Mouse (Mus musculus) forebrain, embryonic 13.5 days (tissue): ENCODE data around the gene Emp1. TPM values are rescaled to one million over a fixed set of nuclear protein-coding genes. Genes with fewer than 3 reads are reported as not detected.

Source experiments
- ATAC-seq: fragments of 200-750 bp; cut with Nextera tagmentation; 2 replicates; pipeline ENCODE4 v1.8.0; 2017
- H3K27ac ChIP-seq: fragments of 300-500 bp; sonication (generic); 2 replicates; pipeline ENCODE4 v1.5.1; 2015; ENCODE audit warnings: inconsistent platforms, mild to moderate bottlenecking, moderate library complexity
- H3K27me3 ChIP-seq: fragments of 300-500 bp; sonication (generic); 2 replicates; pipeline ENCODE4 v1.6.1; 2015; ENCODE audit warnings: mild to moderate bottlenecking, inconsistent platforms
- H3K36me3 ChIP-seq: fragments of 300-500 bp; sonication (generic); 2 replicates; pipeline ENCODE4 v1.6.1; 2015; ENCODE audit warnings: mild to moderate bottlenecking, inconsistent platforms; ENCODE audit not compliant: poor library complexity, severe bottlenecking
- H3K4me1 ChIP-seq: fragments of 300-500 bp; sonication (generic); 2 replicates; pipeline ENCODE4 v1.6.1; 2015; ENCODE audit warnings: inconsistent platforms
- H3K4me2 ChIP-seq: fragments of 300-500 bp; sonication (generic); 2 replicates; pipeline ENCODE4 v1.6.1; 2015; ENCODE audit warnings: inconsistent platforms, mild to moderate bottlenecking, moderate library complexity
- H3K4me3 ChIP-seq: fragments of 300-500 bp; sonication (generic); 2 replicates; pipeline ENCODE4 v1.5.1; 2015; ENCODE audit warnings: mild to moderate bottlenecking, inconsistent platforms
- H3K9ac ChIP-seq: fragments of 300-500 bp; sonication (generic); 2 replicates; pipeline ENCODE4 v1.6.1; 2015; ENCODE audit warnings: mild to moderate bottlenecking, inconsistent platforms
- H3K9me3 ChIP-seq: fragments of 300-500 bp; sonication (generic); replicated peaks from 2 replicates; pipeline ENCODE4 v1.6.1; 2016; ENCODE audit warnings: inconsistent platforms
- WGBS: fragments of 180-500 bp; shearing (Covaris S2); methylation state at CpG from one replicate; pipeline ENCODE4 v1.1.7; 2015; 5-methylcytosine and 5-hydroxymethylcytosine counted together
- polyA plus RNA-seq: library from polyadenylated mRNA; unstranded; fragments of >200 nt; fragmentation: Nextera tagmentation; extraction: Ambion mirVana; gene quantifications from 2 replicates; pipeline ENCODE4 v1.2.1, GENCODE M21; 2015

Gene Emp1
- polyA plus RNA-seq, 1 experiment from 2014 or later, result 5.0 TPM

GRCm38 (mm10) chr6:135364891-135365301 lies 2.6 kb downstream of the Emp1 start:
- Histone ChIP-seq H3K27ac (no peak overlapping the region), H3K4me3 (no peak overlapping the region), H3K36me3 (no peaks in the 10 kb centered on the region), H3K9ac (no peak overlapping the region), H3K9me3 (no peaks in the 10 kb centered on the region), H3K4me2 (no peak overlapping the region), H3K4me1 (peaks cover 27% of the 10 kb centered on the region), H3K27me3 (no peaks in the 10 kb centered on the region)
- 88% methylated on average over 6 of the region's 6 CpGs for WGBS
- no peak for ATAC-seq

- no peaks in the 10 kb centered on the region for H3K36me3 ChIP-seq
- 83% methylated on average over 4 of the region's 4 CpGs for WGBS
- H3K9me3 ChIP-seq, result no peaks in the 10 kb centered on the region
- ATAC-seq, result no peak
- H3K4me1 ChIP-seq, result peaks cover 28% of the 10 kb centered on the region
- no peak overlapping the region for H3K9ac ChIP-seq
- H3K27ac ChIP-seq, result no peak overlapping the region
- H3K27me3 ChIP-seq, result no peaks in the 10 kb centered on the region
- no peak overlapping the region for H3K4me3 ChIP-seq
- no peak overlapping the region for H3K4me2 ChIP-seq
Measured at GRCm38 (mm10) chr6:135365614-135366013, 3.3 kb downstream of the Emp1 start.

- Histone ChIP-seq H3K27me3 (no peaks in the 10 kb centered on the region), H3K4me2 (no peak overlapping the region), H3K4me1 (peaks cover 21% of the 10 kb centered on the region; the same call in 1 of the 2 replicates), H3K9me3 (no peaks in the 10 kb centered on the region), H3K27ac (no peak overlapping the region), H3K36me3 (no peaks in the 10 kb centered on the region), H3K9ac (no peak overlapping the region), H3K4me3 (no peak overlapping the region)
- WGBS, result 57% methylated on average over 6 of the region's 6 CpGs
- peak; percentile 76 for ATAC-seq
Measured at GRCm38 (mm10) chr6:135368230-135368629, 5.9 kb downstream of the Emp1 start.

DNA sequence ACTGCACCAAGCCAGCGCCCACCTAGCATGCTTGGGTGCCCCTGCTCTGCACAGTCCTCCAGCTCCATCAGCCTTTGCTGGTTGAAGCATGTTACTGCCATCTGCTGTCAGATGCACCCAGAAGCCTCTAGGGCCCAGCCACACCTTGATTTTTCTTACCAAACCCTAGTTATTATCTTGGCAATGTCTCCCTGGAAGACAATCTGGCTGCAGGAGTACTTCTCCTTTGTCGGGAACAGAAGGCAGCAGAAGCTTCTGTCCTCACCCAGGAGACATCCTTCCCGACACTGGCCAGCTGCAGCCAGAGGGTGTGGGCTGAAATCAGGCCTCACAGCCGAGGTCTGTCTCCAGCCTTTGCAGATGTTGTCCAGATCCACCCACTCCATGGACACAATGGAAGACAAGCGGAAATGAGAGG lies 7.2 kb downstream of the Emp1 start:
- 82% methylated on average over 5 of the region's 5 CpGs for WGBS
- Histone ChIP-seq H3K27ac (no peak overlapping the region), H3K4me1 (peaks cover 15% of the 10 kb centered on the region; the same call in 1 of the 2 replicates), H3K36me3 (no peaks in the 10 kb centered on the region), H3K4me2 (no peak overlapping the region), H3K27me3 (no peaks in the 10 kb centered on the region), H3K4me3 (no peak overlapping the region), H3K9ac (no peak overlapping the region), H3K9me3 (no peaks in the 10 kb centered on the region)
- ATAC-seq, result peak; percentile 62; the same call in 1 of the 2 replicates

DNA sequence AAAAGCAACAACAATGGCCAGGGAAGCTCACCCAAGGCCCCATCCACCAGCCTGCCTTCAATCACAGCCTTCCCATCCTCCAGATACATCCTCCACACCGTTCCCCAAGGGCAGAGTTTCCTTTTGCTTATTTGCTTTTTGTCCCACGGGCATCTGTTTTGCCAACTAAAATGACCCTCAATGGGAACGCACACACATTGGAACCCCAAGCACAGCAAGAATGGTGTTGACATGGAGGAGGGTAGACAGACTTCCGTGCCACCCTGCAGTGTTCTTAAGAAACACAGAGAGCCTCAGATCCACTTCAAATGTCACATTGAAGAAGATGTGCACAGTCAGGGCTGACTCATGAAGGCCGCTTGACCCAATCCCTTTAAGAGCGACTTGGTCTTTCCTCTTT lies 8.6 kb downstream of the Emp1 start:
- H3K27me3 ChIP-seq, result no peaks in the 10 kb centered on the region
- no peaks in the 10 kb centered on the region for H3K36me3 ChIP-seq
- peaks cover 21% of the 10 kb centered on the region for H3K4me1 ChIP-seq
- whole genome bisulfite sequencing, result 88% methylated on average over 6 of the region's 6 CpGs
- ATAC-seq, result no peak
- no peak overlapping the region for H3K27ac ChIP-seq
- no peaks in the 10 kb centered on the region for H3K9me3 ChIP-seq
- H3K4me2 ChIP-seq, result no peak overlapping the region
- no peak overlapping the region for H3K4me3 ChIP-seq
- H3K9ac ChIP-seq, result no peak overlapping the region

DNA sequence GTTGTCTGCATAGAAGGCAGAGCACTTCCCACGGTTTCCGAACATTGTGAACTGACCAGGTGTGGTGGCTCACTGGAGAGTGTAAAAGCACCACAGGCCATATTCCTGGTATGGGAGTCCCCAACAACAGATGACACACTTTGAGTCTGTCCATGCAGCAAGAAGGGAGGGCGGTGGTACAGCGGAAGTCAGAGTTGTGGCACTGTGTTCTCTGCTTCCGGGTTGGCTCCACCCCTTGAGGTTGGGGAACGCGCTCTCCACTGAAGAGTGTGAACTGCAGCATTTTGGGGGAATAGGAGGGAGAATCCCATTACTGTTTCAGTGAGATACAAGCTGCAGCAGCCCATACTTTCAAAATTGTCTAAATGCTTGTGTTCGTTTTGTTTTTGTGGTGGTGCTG lies 11.0 kb downstream of the Emp1 start:
- H3K27ac ChIP-seq, result no peak overlapping the region
- no peak for ATAC-seq
- WGBS, result 87% methylated on average over 8 of the region's 8 CpGs
- H3K4me1 ChIP-seq, result peaks cover 26% of the 10 kb centered on the region
- H3K9ac ChIP-seq, result no peak overlapping the region
- H3K36me3 ChIP-seq, result no peaks in the 10 kb centered on the region
- H3K4me3 ChIP-seq, result no peak overlapping the region
- no peaks in the 10 kb centered on the region for H3K27me3 ChIP-seq
- H3K9me3 ChIP-seq, result no peaks in the 10 kb centered on the region
- no peak overlapping the region for H3K4me2 ChIP-seq

- Histone ChIP-seq H3K4me1 (peaks cover 18% of the 10 kb centered on the region), H3K27ac (no peak overlapping the region; the same call in 1 of the 2 replicates), H3K9me3 (no peaks in the 10 kb centered on the region), H3K36me3 (no peaks in the 10 kb centered on the region), H3K4me2 (no peak overlapping the region), H3K9ac (no peak overlapping the region), H3K4me3 (no peak overlapping the region), H3K27me3 (no peaks in the 10 kb centered on the region)
- 0 out of 2 replicates have a peak, but pooled peaks have one; percentile 16 for ATAC-seq
- 52% methylated on average over 5 of the region's 5 CpGs for WGBS
Measured at GRCm38 (mm10) chr6:135375818-135376217, 13.5 kb downstream of the Emp1 start.

- Histone ChIP-seq H3K4me1 (peaks cover 18% of the 10 kb centered on the region), H3K9ac (no peak overlapping the region), H3K27me3 (no peaks in the 10 kb centered on the region), H3K4me3 (no peak overlapping the region), H3K36me3 (no peaks in the 10 kb centered on the region), H3K27ac (no peak overlapping the region), H3K9me3 (no peaks in the 10 kb centered on the region), H3K4me2 (no peak overlapping the region)
- ATAC-seq, result no peak
- WGBS, result 58% methylated on average over 7 of the region's 7 CpGs
Measured at GRCm38 (mm10) chr6:135376248-135376647, 13.9 kb downstream of the Emp1 start.

DNA sequence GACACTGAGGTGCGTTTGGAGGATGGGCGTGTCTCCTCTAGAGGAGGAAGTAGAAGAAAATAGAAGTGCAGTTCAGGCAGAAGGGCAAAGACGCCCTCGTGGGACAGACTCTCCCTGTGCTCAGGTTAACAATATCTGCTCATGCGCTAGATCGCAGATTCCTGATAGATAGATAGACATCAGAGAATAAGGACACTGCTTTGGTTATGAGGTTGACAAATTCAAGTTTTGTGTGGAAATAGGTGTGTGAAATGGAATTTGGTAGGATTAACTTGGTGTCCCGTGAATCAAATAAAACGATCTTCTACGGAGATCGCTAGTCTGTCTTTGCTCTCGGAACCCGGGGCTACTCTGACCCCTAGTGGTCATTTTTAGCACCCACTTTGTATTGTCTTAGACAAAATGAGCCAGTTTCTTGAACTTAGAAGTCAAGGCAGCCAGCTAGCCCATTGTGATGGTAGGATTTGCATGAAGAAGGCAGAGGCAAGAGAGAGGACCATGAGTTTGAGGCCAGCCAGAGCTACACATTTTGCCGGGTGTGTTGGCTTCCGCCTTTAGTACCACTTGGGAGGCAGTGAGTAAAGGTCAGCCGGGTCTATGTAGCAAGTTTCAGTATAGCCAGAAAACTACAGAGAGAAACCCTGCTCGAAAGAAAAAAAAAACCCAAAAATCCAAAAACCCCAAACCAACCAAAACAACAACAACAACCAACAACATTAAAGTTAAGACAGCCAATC lies 15.4 kb downstream of the Emp1 start:
- peak; percentile 71 for ATAC-seq
- Histone ChIP-seq H3K27me3 (no peaks in the 10 kb centered on the region), H3K4me3 (peak overlapping the region; percentile 31), H3K36me3 (no peaks in the 10 kb centered on the region), H3K4me2 (peak overlapping the region; percentile 59), H3K4me1 (peaks cover 18% of the 10 kb centered on the region), H3K9ac (peak overlapping the region; percentile 37; the same call in 1 of the 2 replicates), H3K9me3 (no peaks in the 10 kb centered on the region), H3K27ac (no peak overlapping the region)
- WGBS, result 23% methylated on average over 16 of the region's 16 CpGs

DNA sequence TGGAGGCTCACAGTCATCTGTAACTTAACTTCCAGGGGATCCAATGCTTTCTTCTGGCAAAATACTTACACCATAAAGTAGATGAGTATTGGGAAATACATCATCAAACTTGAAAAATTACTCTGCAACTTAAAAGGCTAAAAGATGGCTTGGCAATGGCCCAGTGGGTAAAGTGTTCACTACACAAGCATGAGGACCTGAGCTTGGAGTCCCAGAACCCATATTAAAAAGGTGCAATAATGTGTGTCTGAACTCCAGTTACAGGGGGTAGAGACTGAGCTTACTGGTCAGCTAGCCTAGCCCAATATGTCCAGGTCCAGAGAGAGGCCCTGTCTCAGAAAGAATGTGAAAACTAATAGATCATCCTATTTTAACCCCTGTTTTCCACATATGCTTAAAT lies 21.6 kb downstream of the Emp1 start:
- Histone ChIP-seq H3K4me2 (no peak overlapping the region), H3K27ac (no peak overlapping the region), H3K9me3 (no peaks in the 10 kb centered on the region), H3K27me3 (no peaks in the 10 kb centered on the region), H3K36me3 (no peaks in the 10 kb centered on the region), H3K9ac (no peak overlapping the region), H3K4me1 (no peaks in the 10 kb centered on the region), H3K4me3 (no peak overlapping the region)
- ATAC-seq, result no peak

- H3K9ac ChIP-seq, result no peak overlapping the region
- H3K4me3 ChIP-seq, result no peak overlapping the region
- no peak overlapping the region for H3K4me2 ChIP-seq
- 84% methylated on average over 8 of the region's 8 CpGs for WGBS
- H3K36me3 ChIP-seq, result no peaks in the 10 kb centered on the region
- H3K9me3 ChIP-seq, result no peaks in the 10 kb centered on the region
- no peaks in the 10 kb centered on the region for H3K4me1 ChIP-seq
- no peak overlapping the region for H3K27ac ChIP-seq
- no peaks in the 10 kb centered on the region for H3K27me3 ChIP-seq
- no peak for ATAC-seq
Measured at GRCm38 (mm10) chr6:135385738-135386459, 23.6 kb downstream of the Emp1 start.

DNA sequence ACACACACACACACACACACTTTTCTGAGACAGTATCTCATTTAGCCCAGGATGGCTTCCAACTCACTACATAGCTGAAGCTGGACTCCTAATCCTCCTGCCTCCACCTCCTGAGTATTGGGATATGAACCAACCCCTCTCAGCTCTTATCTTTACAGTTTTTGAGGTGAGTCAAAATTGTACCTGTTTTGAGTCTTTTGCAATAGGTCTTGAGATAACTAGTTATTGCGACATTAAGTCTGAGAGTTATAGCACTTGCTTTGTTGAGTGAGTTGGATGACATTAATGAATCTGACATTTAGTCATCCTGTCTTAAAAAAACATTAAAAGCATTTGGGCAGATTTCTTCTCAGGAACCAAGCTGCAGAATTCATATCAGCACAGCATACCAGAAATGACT lies 25.3 kb downstream of the Emp1 start:
- no peak overlapping the region for H3K4me3 ChIP-seq
- no peak overlapping the region for H3K27ac ChIP-seq
- ATAC-seq, result no peak
- no peaks in the 10 kb centered on the region for H3K36me3 ChIP-seq
- H3K9ac ChIP-seq, result no peak overlapping the region
- WGBS, result 95% methylated on average over 1 of the region's 1 CpGs
- H3K9me3 ChIP-seq, result no peaks in the 10 kb centered on the region
- H3K27me3 ChIP-seq, result no peaks in the 10 kb centered on the region
- no peaks in the 10 kb centered on the region for H3K4me1 ChIP-seq
- H3K4me2 ChIP-seq, result no peak overlapping the region
